Mouse (Mus musculus) adrenal gland, adult 18-20 months (tissue): ENCODE measurements around the gene Hnrnpf. TPM values are rescaled to one million over a fixed set of nuclear protein-coding genes. Genes with fewer than 3 reads are reported as not detected.

Experiments used
- microRNA-seq, 2 experiments: library from miRNA; unstranded; fragments of <30 nt; microRNA quantifications; one replicate each; pipeline ENCODE4 v1.2.0; 2021; ENCODE audit warnings: borderline number of aligned reads in 2 of 2
- total RNA-seq, 2 experiments: library from RNA; stranded (reverse); gene quantifications; 1 replicate in 1 of 2; 2 replicates in 1 of 2; pipeline ENCODE4 v1.2.3; 2021

Gene Hnrnpf
- total RNA-seq, 2 experiments from 2014 or later, result 317 to 377 TPM

Small RNA genes lying within 50 kb of the gene (microRNA-seq; reads per million reads assigned to microRNA genes)
- 0 reads per million in 2 experiments for gene Gm25535

Other genes starting within 250 kb of the Hnrnpf start
- gene Zfp637, start 59.1 kb upstream of the Hnrnpf start, total RNA-seq, result 10 to 100 TPM; 29.2 to 29.5 TPM
- 1 to 10 TPM; 2.6 to 3.0 TPM for gene Zfp239, start 38.2 kb upstream of the Hnrnpf start, total RNA-seq
- gene Fxyd4, start 37.4 kb downstream of the Hnrnpf start, total RNA-seq, result not detected
- gene Rasgef1a, start 111.1 kb downstream of the Hnrnpf start, total RNA-seq, result under 1 TPM; 0.29 to 0.30 TPM
- gene Csgalnact2, start 238.8 kb downstream of the Hnrnpf start, total RNA-seq, result 10 to 100 TPM; 15.9 to 17.4 TPM